Mouse (Mus musculus) heart, postnatal 0 days (tissue): ENCODE measurements around the gene Rnf5.

Experiments used
- CTCF ChIP-seq: IDR thresholded peaks from 2 replicates; pipeline ENCODE4 v1.5.1; 2016; ENCODE audit warnings: antibody characterized with exemption, control low read depth, low read depth
- EP300 ChIP-seq: IDR thresholded peaks from 2 replicates; pipeline ENCODE4 v1.6.1; 2016; ENCODE audit warnings: antibody characterized with exemption, low read depth

GRCm38 (mm10) chr17:34611050-34611449 is 7.6 kb upstream of the Rnf5 start:
- TF ChIP-seq CTCF (no peak), EP300 (no peak)
